Mouse (Mus musculus) ES-Bruce4 (cell line): ENCODE results near the gene Shc2. TPM values are rescaled to one million over a fixed set of nuclear protein-coding genes. Genes with fewer than 3 reads are reported as not detected.

Source experiments
- H3K27ac ChIP-seq: 2 replicates; pipeline ENCODE4 v1.5.1; 2012; ENCODE audit warnings: low read length, inconsistent platforms; ENCODE audit not compliant: insufficient read depth
- H3K27me3 ChIP-seq: 2 replicates; pipeline ENCODE4 v1.6.1; 2012; ENCODE audit warnings: mild to moderate bottlenecking, low read length, inconsistent platforms; ENCODE audit not compliant: control insufficient read depth, poor library complexity, insufficient read depth, severe bottlenecking
- H3K36me3 ChIP-seq: 2 replicates; pipeline ENCODE4 v1.6.1; 2012; ENCODE audit warnings: inconsistent platforms, mild to moderate bottlenecking, low read length, moderate library complexity; ENCODE audit not compliant: control insufficient read depth, poor library complexity, insufficient read depth, severe bottlenecking
- H3K4me1 ChIP-seq: one replicate; pipeline ENCODE4 v1.8.1; 2011; ENCODE audit warnings: low read length; ENCODE audit not compliant: control insufficient read depth, insufficient read depth
- H3K4me3 ChIP-seq: 2 replicates; pipeline ENCODE4 v1.5.1; 2011; ENCODE audit warnings: low read depth, mild to moderate bottlenecking, low read length
- H3K9ac ChIP-seq: 2 replicates; pipeline ENCODE4 v1.6.1; 2012; ENCODE audit warnings: low read depth, mild to moderate bottlenecking, inconsistent platforms; ENCODE audit not compliant: poor library complexity, severe bottlenecking
- H3K9me3 ChIP-seq: replicated peaks from 2 replicates; pipeline ENCODE4 v1.6.1; 2012; ENCODE audit warnings: mild to moderate bottlenecking, low read length, inconsistent platforms; ENCODE audit not compliant: control insufficient read depth, poor library complexity, insufficient read depth, severe bottlenecking
- CTCF ChIP-seq: IDR thresholded peaks from one replicate; pipeline ENCODE4 v1.8.1; 2011; ENCODE audit warnings: low read depth, low read length
- EP300 ChIP-seq: IDR thresholded peaks from 2 replicates; pipeline ENCODE4 v1.6.1; 2011; ENCODE audit warnings: low read depth, low read length; ENCODE audit not compliant: insufficient read depth
- POLR2A ChIP-seq: IDR thresholded peaks from one replicate; pipeline ENCODE4 v1.8.1; 2011; ENCODE audit warnings: low read length; ENCODE audit not compliant: insufficient read depth
- polyA plus RNA-seq: library from polyadenylated mRNA; stranded (reverse); fragments of >200 nt; gene quantifications from 2 replicates; pipeline ENCODE4 v1.2.4, GENCODE M21; 2011; ENCODE audit warnings: low read depth; ENCODE audit not compliant: missing spikeins, insufficient read depth, insufficient read length

Gene Shc2
- polyA plus RNA-seq, 1 experiment = 4.6 TPM

DNA sequence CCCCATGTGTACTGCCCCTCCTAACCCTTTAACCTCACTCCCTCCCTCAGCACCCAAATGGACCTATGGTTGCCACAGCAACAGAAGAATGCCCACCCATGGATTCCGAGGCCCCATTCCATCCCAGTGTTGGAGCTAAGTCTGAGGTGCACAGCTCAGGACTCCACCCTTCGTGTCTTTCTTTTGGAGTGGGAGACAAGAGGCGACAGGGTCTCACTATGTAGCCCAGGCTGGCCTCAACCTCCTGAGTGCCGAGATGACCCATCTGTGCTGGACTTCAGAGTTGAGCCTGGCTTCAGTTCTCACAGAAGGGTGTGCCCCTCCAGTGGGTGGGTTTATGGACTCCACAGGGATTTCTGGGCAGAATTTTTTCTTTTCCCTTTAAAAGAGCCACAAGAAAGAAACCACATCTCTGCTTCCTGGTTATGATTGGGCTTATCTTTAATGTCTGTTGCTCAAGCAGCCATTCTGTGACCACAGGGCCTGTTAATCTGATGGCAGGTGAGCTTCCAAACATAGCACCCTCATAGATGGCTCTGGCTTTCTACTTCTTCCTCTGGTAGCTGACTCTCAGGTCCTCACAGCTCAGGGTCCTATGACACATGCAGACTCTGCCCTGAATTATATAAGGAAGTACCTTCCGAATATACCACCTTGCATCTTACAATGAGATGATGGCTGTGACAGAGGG lies 50.5 kb downstream of the Shc2 start, which contains the start of gene Theg:
TSS of gene Theg (minus strand) at position 271 of the 691 bp plus-strand sequence.
- Histone ChIP-seq H3K4me1 (no peaks in the 10 kb centered on the region), H3K4me3 (no peak within 1 kb of the TSS), H3K36me3 (no peaks in the 10 kb centered on the region), H3K9me3 (no peaks in the 10 kb centered on the region), H3K27me3 (no peaks in the 10 kb centered on the region), H3K9ac (no peak within 1 kb of the TSS), H3K27ac (no peak within 1 kb of the TSS)
- TF ChIP-seq CTCF = no peak

DNA sequence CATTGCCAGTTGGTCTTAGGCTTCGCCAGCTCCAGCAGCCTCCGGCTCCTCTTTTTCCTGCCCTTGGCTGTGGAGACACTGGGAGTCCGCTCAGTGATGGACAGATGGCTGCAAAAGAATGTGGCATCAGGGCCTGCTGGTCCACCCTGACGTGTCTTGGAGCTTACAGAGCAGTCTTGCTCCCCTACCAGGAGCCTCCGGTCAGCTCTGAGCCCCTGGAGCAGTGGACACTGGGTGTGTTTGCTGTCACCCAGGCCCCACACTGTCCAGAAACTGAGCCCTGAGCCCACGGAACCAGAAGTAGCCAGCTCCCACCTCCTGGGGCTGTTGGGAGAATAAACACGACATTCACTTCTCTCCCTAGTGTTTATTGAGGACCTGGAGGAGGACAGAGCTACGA lies 51.5 kb downstream of the Shc2 start:
- no peak for TF ChIP-seq CTCF
- no peak for TF ChIP-seq EP300
- TF ChIP-seq POLR2A = no peak

DNA sequence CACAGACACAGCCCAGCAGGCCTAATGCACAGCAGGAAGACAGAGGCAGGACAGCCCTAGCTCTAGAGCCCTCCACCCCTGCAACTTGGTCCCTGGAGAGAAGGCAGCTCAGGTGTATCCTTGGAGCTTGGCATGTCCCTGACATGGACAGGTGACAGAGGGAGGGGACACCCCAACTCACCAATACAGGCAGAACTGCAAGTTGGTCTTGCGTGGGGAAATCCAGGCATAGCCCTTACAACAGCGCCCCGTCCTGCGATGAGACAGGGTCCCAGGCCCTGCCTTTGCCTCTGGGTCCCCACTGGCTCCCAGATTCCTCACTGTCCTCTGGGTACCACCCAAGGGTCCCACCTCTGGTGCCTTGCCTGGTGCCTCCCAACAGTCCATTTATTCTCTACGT lies 52.0 kb downstream of the Shc2 start:
- H3K4me1 ChIP-seq = no peaks in the 10 kb centered on the region
- H3K27ac ChIP-seq = no peak overlapping the region
- no peak for TF ChIP-seq CTCF
- TF ChIP-seq POLR2A = no peak
- TF ChIP-seq EP300 = no peak
- H3K4me3 ChIP-seq = no peak overlapping the region
- H3K9me3 ChIP-seq = no peaks in the 10 kb centered on the region
- no peaks in the 10 kb centered on the region for H3K27me3 ChIP-seq
- no peaks in the 10 kb centered on the region for H3K36me3 ChIP-seq
- H3K9ac ChIP-seq = no peak overlapping the region

More for the DNA sequence above, 51.5 kb downstream of the Shc2 start:
- no peak overlapping the region for H3K9ac ChIP-seq
- no peak overlapping the region for H3K4me3 ChIP-seq
- no peaks in the 10 kb centered on the region for H3K4me1 ChIP-seq
- H3K36me3 ChIP-seq = no peaks in the 10 kb centered on the region
- no peaks in the 10 kb centered on the region for H3K9me3 ChIP-seq
- no peak overlapping the region for H3K27ac ChIP-seq
- H3K27me3 ChIP-seq = no peaks in the 10 kb centered on the region

DNA sequence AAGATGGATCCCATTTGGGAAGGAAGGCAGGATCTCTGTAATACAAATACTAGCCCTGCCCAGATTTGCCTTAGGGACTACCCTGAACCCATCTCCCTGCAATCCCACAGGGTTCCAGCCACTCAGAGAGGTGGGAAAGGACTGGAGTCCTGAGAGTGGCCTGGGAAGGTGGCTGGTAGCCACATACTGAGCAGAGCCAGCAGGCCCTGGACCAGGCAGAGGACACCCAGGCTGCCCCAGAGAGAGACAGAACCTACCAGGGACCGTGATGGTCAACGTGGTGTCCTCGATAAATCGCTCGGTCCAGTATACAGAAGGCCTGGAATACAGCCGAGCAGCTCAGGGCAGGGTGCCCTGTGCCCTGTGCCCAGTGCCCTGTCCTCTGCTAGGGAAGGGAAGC lies 52.6 kb downstream of the Shc2 start:
- TF ChIP-seq CTCF = no peak
- no peak for TF ChIP-seq POLR2A
- no peak for TF ChIP-seq EP300
- Histone ChIP-seq H3K4me1 (no peaks in the 10 kb centered on the region), H3K27me3 (no peaks in the 10 kb centered on the region), H3K9ac (no peak overlapping the region), H3K4me3 (no peak overlapping the region), H3K9me3 (no peaks in the 10 kb centered on the region), H3K36me3 (no peaks in the 10 kb centered on the region), H3K27ac (no peak overlapping the region)

DNA sequence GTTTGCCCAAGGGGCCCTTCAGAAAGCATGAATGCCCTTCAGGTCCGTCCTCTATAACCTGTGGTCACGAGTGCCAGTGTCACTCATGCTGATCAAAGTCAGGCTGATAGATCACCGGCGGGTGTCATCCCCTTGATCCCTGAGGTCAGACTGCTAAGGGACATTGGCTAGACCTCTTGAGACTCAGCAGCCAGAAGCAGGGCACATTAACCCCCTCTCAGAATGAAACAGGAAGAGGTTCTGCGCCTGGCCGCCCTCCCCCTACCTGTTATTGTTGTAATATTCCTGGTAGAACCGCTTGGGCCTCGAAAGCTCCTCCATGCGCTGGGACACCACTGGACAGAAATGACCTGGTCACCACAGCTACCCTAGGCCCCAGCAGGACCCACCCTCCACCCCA lies 53.3 kb downstream of the Shc2 start:
- Histone ChIP-seq H3K27me3 (no peaks in the 10 kb centered on the region), H3K9ac (no peak overlapping the region), H3K4me3 (no peak overlapping the region), H3K27ac (no peak overlapping the region), H3K4me1 (no peaks in the 10 kb centered on the region), H3K9me3 (no peaks in the 10 kb centered on the region), H3K36me3 (no peaks in the 10 kb centered on the region)
- TF ChIP-seq EP300 = no peak
- no peak for TF ChIP-seq CTCF
- TF ChIP-seq POLR2A = no peak

DNA sequence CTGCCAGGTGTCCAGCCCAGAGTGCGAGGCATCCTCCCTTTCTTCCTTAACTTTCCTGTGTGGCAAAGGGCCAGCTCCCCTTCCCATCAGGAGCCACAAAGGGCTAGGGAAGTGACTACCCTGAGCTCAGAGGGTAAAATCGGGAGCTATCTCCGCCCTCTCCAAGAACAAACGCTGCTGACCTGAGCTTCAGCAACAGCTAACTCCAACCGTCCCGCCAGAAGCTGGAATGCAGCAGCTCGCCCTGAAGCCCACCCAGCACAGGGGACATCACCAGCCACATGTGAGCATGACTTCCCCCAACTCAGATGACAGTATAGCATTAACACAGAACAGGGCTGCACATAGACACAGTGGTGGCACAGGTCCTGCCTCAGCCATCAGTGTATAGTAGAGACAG lies 53.7 kb downstream of the Shc2 start:
- no peaks in the 10 kb centered on the region for H3K27me3 ChIP-seq
- no peak overlapping the region for H3K9ac ChIP-seq
- no peaks in the 10 kb centered on the region for H3K36me3 ChIP-seq
- H3K27ac ChIP-seq = no peak overlapping the region
- no peak overlapping the region for H3K4me3 ChIP-seq
- no peaks in the 10 kb centered on the region for H3K9me3 ChIP-seq
- TF ChIP-seq CTCF (no peak), POLR2A (no peak), EP300 (no peak)
- H3K4me1 ChIP-seq = no peaks in the 10 kb centered on the region
